Mouse (Mus musculus): Measurements from ENCODE around the gene Hmx3.
A peak's percentile ranks its signal among the peaks of the same experiment; 100 is the strongest.

Gene Hmx3

DNA sequence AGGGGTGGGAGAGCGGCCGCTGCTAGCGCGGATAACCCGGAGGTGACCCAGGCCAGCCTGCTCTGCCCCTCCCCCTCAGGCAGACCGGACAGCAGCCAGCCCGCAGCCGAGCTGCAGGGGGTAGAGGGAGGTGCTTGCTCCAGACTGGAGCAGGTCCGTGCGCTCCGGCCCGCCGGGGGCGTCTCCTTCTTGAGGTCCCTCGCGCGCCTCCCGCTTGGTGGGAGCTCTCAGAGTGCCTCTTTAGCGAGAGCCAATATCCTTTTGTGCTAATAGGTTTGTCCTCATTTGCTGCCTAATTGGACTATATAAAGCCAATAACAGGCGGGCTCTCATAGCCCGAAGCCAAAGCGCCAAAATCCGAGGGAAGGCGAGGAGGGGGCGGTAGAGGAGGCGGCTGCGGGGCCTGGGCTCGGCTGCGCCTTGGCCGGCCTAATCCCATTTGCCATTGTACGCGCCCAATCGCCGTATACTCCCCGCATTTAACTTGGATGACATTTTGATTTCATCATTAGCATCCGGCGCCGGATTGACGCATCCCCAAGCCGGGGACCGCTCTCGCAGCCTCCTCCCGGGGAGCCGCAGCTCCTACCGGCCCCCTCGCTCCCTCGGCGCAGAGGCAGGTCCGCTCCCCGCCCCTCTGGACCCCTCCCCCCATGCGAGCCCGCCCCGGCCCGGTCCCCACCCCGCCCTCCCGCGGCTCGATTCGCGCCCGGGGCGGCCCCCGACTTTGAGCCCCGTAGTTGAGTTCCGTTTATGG is at the start of gene Hmx3:
Hmx3 (plus strand) TSS at position 753 of the 757 bp plus-strand sequence.
- DNase-seq (ENCODE audit: low spot score in 2 of 2): no peak

GRCm38 (mm10) chr7:131503739-131504138 is 38.9 kb upstream of the Hmx3 start:
- DNase-seq (ENCODE audit: low spot score in 2 of 2): no peak

DNA sequence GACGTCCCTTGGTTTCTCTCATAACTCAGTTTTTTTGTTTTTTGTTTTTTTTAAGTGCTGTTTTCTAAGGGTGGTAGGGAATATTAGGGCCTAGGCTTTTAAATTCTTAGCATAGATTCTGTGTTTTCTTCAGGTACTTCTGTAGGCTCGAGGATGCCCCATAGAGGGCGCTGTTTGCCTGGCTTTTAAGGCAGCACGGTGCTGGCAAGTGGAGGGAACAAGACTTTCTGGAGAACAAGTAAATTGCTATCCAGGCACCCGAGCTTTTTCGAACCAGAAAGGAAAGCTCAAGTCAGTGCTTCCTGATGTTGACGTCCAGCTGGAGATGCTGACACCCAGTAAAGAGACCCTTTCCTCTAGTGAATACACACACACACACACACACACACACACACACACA is 2.7 kb upstream of the Hmx3 start:
- peak in 1 of 2 experiments; percentile 89 for DNase-seq (ENCODE audit: low spot score in 2 of 2)

DNA sequence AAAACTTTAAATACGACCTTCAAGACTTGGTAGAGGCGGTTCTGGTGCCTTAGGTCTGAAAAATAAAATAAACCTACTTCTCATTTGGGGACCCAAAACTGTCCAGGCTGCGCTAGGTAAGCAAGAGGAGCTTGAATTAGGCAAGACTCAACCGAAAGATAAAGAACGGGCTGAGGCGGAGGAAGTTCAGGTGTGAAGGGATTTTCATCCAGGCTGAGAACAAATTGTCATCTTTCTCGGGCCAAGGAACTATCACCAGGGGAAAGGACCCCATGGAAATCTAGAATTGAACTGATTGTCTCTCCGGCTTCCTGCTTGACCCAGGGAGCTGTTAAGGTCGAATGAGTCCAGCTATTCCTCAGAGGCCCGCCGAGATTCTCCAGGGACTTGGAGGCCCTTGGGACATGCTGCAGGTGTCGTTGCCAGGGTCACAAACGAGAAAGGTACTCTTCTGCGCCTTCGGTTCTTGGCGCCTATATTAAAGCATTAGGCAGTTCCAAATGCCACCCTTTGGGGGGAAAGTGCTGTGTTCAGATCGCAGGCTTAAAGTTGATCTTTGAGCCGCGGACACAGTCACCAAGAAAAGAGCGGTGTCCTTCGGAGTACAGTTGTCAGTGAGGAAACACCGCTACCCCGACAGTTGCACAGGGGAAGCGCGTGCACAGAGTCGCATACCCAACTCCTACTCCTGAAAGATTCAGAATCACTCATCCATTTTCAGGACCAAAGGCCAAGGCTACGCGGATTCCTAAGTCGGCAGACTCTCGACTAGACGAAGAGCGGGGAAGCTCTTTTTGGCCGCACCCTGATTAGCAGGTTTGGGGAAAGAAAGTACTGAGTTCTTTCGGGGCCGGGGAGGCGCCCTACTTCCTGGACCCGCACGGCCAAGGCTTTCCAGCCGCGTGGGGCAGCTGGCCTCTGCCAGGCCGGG is 1.2 kb upstream of the Hmx3 start:
- no peak for DNase-seq (ENCODE audit: low spot score in 2 of 2)

DNA sequence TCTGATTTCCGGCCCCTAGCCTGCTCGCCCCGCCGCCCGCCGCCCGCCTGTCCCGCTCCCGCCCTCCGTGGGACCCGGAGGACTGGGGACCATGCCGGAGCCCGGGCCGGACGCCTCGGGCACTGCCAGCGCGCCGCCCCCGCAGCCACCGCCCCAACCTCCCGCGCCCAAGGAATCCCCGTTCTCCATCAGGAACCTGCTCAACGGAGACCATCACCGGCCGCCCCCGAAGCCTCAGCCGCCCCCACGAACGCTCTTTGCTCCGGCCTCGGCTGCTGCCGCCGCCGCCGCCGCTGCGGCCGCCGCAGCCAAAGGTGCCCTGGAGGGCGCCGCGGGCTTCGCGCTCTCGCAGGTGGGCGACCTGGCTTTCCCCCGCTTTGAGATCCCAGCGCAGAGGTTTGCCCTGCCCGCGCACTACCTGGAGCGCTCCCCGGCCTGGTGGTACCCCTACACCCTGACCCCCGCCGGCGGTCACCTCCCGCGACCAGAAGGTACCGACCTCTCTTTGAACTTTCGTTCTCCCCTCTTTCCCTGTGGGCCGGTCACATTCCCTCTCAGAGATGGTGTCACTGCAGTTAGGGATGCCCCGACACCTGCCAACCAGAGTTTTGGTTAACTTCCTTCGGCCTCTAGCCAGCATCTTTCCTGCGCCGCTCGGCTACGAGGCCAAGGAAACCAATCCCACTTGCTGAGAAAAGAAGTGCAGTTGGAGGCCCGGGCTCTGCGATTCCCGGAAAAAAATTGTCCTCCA is 380 bp downstream of the Hmx3 start:
- no peak for DNase-seq (ENCODE audit: low spot score in 2 of 2)

- DNase-seq (ENCODE audit: low spot score in 2 of 2): no peak
Measured at GRCm38 (mm10) chr7:131543623-131544481, 1.2 kb downstream of the Hmx3 start.

DNA sequence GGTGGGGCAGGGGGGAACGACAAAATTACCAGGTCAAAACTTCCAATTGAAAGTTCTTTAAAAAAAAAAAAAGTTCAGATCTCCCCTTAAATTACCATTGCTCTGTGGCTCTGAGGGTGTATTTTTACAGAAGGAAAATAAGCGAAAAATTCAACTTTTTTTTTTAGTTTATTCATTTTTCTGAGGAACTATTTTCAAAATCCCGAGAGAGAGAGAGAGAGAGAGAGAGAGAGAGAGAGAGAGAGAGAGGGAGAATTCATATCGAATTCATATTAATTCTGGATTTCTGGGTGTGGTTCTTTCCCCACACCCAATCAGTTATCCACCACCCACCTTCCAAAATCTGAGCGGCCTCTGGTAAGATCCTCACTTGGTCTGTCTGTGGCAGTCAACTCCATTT is 2.2 kb downstream of the Hmx3 start:
- no peak for DNase-seq (ENCODE audit: low spot score in 2 of 2)

DNA sequence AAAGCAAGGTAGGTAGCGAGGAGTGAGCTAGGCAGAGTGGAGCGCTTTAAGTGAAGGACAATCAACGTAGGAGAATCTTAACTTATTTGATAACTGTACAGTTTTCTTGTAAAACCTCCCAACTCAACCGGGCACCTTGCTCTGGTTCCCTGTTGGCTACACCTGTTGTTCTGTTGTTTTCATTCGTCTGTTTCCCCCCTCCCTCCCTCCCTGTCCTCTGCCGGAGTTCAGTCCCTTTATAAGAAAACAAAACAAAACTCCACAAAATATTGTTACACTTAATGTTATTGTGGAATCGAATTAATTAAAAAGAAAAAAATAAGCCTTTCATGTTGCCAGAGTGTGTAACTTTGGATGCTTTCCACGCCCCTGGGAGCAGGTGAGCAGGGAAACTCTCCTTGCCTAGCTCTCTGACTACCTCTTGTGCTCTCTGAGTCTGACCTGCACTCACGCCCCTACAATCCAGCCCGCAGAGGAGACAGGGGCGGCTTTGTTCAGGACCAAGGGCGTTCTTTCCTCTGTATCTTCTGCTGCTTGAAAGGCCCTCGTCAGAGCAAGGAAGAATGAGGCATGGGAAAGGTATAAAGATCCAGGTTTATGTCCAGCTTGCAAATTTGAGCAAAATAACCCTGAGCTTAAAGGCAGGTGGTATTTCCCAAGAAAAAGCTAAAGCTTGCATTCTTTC is 3.2 kb downstream of the Hmx3 start:
- DNase-seq (ENCODE audit: low spot score in 2 of 2): no peak

DNA sequence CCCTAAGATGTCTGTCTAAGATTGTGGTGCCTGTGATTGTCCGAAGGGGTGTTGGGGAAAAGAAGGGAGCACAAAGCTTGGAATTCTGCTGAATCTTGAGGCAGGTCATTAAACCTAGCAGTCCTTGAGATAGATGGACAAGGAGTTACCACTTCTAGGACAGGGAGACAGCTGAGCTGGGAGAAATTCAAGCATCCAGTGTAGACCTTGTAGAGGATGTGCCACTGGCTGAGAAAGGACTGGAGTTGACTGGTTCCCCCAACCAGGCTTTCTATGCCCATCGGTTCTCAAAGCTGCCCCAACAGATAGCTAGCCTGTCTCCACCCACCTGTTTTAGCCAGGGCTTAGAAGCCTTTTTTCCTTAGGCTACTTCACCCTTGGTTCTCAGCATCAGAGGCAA is 3.8 kb downstream of the Hmx3 start:
- DNase-seq (ENCODE audit: low spot score in 2 of 2): no peak

DNA sequence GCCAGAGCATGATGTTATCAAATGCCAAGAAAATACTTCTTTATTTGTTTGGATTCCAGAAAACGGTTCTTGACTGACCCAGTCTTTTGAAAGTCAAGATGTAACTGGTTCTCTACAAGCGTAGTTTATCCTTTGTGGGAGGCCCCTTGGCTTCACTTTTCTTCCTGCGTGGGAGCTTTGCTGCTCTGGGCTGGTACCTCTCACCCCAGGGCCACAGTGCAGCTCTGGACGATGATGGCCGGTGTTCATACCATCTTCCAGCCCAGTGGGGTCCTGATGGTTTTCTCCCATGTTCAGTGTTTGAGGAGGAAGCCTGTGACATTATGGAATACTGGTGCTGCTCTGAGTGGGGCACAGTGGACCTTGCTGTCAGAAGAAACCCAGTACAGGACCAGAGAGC is 4.8 kb downstream of the Hmx3 start:
- DNase-seq (ENCODE audit: low spot score in 2 of 2): no peak

DNA sequence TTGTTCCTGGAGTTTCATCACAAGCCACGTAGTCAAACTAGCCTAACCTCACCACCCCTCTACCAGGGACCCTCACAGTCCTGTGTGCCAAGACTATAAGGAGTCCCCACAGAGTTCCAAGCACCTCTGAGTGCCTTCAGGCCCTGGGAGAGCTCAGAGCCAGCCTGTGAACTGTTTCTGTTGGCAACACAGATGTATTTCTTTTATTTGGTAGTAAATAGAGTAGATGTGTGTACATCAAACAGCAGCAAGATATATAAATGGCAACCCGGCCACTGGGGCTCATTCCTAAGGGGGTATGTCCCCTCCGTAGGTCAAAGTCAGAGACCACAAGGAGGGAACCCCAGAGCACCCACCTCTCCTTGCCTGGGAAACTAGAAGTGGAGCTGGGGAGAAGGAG is 5.8 kb downstream of the Hmx3 start, which contains the start of gene Hmx2:
Hmx2 (plus strand) TSS at position 301 of the 400 bp plus-strand sequence.
- no peak for DNase-seq (ENCODE audit: low spot score in 2 of 2)

- DNase-seq (ENCODE audit: low spot score in 2 of 2): no peak
Measured at GRCm38 (mm10) chr7:131551471-131551870, 8.8 kb downstream of the Hmx3 start.

DNA sequence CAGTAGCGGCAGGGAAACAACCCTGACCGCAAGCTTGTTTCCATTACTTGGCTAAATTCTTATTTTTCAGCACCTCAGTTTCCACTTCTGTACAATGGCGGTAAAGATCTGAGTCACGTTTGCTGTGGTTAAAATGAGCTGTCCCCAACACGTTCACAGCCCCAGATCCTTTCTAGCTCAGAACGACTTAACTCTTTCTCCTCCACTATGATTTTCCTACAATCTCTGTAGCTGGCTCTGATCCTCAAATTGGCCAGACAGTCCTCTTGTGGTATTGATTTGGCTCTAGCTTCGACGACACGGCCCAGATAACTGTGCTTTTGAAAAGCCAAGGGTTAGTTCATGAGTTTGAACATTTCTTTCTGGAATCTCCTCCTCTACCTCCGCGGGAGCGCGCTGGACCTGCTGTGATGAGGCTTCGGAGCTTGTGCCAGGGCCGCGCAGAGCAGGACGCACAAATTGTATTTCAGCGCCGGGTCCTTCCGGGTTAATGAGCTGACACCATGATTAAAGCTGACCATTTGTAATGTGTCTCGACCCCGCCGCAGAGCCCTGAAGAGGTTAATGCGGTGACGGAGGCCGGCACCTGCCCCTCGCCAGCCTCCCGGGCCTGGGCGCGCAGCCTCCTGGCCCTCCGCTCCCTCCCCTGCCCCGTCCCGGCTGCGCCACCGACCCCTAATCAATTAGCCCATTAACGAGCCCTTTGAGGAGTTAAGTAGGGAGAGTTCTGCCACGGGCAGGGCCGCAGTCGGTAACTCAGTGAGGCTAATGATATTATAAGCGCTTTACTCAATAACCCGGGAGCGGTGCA is 9.5 kb downstream of the Hmx3 start:
- DNase-seq (ENCODE audit: low spot score in 2 of 2): no peak

GRCm38 (mm10) chr7:131552781-131553180 is 10.1 kb downstream of the Hmx3 start:
- DNase-seq (ENCODE audit: low spot score in 2 of 2): no peak

GRCm38 (mm10) chr7:131553771-131554175 is 11.1 kb downstream of the Hmx3 start:
- no peak for DNase-seq (ENCODE audit: low spot score in 2 of 2)

GRCm38 (mm10) chr7:131554341-131555180 is 11.9 kb downstream of the Hmx3 start:
- no peak for DNase-seq (ENCODE audit: low spot score in 2 of 2)

GRCm38 (mm10) chr7:131555301-131556081 is 12.8 kb downstream of the Hmx3 start:
- DNase-seq (ENCODE audit: low spot score in 2 of 2): no peak

GRCm38 (mm10) chr7:131556116-131556515 is 13.4 kb downstream of the Hmx3 start:
- no peak for DNase-seq (ENCODE audit: low spot score in 2 of 2)
